Mouse (Mus musculus): ENCODE data around the gene Galnt9.

Gene Galnt9

GRCm38 (mm10) chr5:110540947-110541346, 3.2 kb upstream of the Galnt9 start:
- DNase-seq (ENCODE audit: low spot score) = no peak

- no peak for DNase-seq (ENCODE audit: low spot score)
These were observed 2.7 kb upstream of the Galnt9 start for GRCm38 (mm10) chr5:110541456-110541855.

- DNase-seq (ENCODE audit: low spot score) = no peak
These were observed 525 bp downstream of the Galnt9 start for GRCm38 (mm10) chr5:110544691-110545069.

- no peak for DNase-seq (ENCODE audit: low spot score)
These were observed 1.2 kb downstream of the Galnt9 start for GRCm38 (mm10) chr5:110545311-110545710.

GRCm38 (mm10) chr5:110546136-110546535, 2.0 kb downstream of the Galnt9 start:
- no peak for DNase-seq (ENCODE audit: low spot score)

- DNase-seq (ENCODE audit: low spot score) = no peak
These were observed 2.7 kb downstream of the Galnt9 start for GRCm38 (mm10) chr5:110546726-110547406.

- DNase-seq (ENCODE audit: low spot score) = no peak
These were observed 4.3 kb downstream of the Galnt9 start for GRCm38 (mm10) chr5:110548446-110548845.

- no peak for DNase-seq (ENCODE audit: low spot score)
These were observed 6.0 kb downstream of the Galnt9 start for GRCm38 (mm10) chr5:110550189-110550588.

GRCm38 (mm10) chr5:110550841-110551240, 6.7 kb downstream of the Galnt9 start:
- DNase-seq (ENCODE audit: low spot score) = no peak

- no peak for DNase-seq (ENCODE audit: low spot score)
These were observed 7.8 kb downstream of the Galnt9 start for GRCm38 (mm10) chr5:110552005-110552404.

GRCm38 (mm10) chr5:110553315-110553714, 9.2 kb downstream of the Galnt9 start:
- DNase-seq (ENCODE audit: low spot score) = peak; percentile 37

- DNase-seq (ENCODE audit: low spot score) = no peak
These were observed 11.0 kb downstream of the Galnt9 start for GRCm38 (mm10) chr5:110555198-110555597.

- peak; percentile 68 for DNase-seq (ENCODE audit: low spot score)
These were observed 14.2 kb downstream of the Galnt9 start for GRCm38 (mm10) chr5:110558368-110558767.

- no peak for DNase-seq (ENCODE audit: low spot score)
These were observed 15.5 kb downstream of the Galnt9 start for GRCm38 (mm10) chr5:110559679-110560078.

GRCm38 (mm10) chr5:110562741-110563326, 18.7 kb downstream of the Galnt9 start:
- DNase-seq (ENCODE audit: low spot score) = no peak

- peak; percentile 42 for DNase-seq (ENCODE audit: low spot score)
These were observed 21.0 kb downstream of the Galnt9 start for GRCm38 (mm10) chr5:110564986-110565644.

- DNase-seq (ENCODE audit: low spot score) = no peak
These were observed 23.4 kb downstream of the Galnt9 start for GRCm38 (mm10) chr5:110567547-110567946.

- DNase-seq (ENCODE audit: low spot score) = no peak
These were observed 30.7 kb downstream of the Galnt9 start for GRCm38 (mm10) chr5:110574888-110575287.

GRCm38 (mm10) chr5:110579296-110579695, 35.1 kb downstream of the Galnt9 start:
- DNase-seq (ENCODE audit: low spot score) = no peak

GRCm38 (mm10) chr5:110580569-110581239, 36.5 kb downstream of the Galnt9 start:
- DNase-seq (ENCODE audit: low spot score) = no peak

- no peak for DNase-seq (ENCODE audit: low spot score)
These were observed 38.7 kb downstream of the Galnt9 start for GRCm38 (mm10) chr5:110582647-110583538.

- no peak for DNase-seq (ENCODE audit: low spot score)
These were observed 43.3 kb downstream of the Galnt9 start for GRCm38 (mm10) chr5:110587467-110587866.
